Mouse (Mus musculus) gastrocnemius, postnatal 4 days (tissue): ENCODE results near the gene Rpap3. TPM values are rescaled to one million over a fixed set of nuclear protein-coding genes. Genes with fewer than 3 reads are reported as not detected.

Experiments
- DNase-seq, 2 experiments: peaks; one replicate each; pipeline ENCODE4 v3.0.0; 2021 to 2022; ENCODE audit warnings: low spot score in 2 of 2, mixed read lengths in 2 of 2
- total RNA-seq, 2 experiments: library from RNA; stranded (reverse); gene quantifications; 2 replicates each; pipeline ENCODE4 v1.2.3; 2021

Gene Rpap3
- total RNA-seq, 2 experiments from 2014 or later = 15.2 to 15.7 TPM

- no peak for DNase-seq
These were observed 47.5 kb downstream of the Rpap3 start for GRCm38 (mm10) chr15:97657856-97658754.

GRCm38 (mm10) chr15:97657420-97657819, 48.2 kb downstream of the Rpap3 start:
- no peak for DNase-seq

DNA sequence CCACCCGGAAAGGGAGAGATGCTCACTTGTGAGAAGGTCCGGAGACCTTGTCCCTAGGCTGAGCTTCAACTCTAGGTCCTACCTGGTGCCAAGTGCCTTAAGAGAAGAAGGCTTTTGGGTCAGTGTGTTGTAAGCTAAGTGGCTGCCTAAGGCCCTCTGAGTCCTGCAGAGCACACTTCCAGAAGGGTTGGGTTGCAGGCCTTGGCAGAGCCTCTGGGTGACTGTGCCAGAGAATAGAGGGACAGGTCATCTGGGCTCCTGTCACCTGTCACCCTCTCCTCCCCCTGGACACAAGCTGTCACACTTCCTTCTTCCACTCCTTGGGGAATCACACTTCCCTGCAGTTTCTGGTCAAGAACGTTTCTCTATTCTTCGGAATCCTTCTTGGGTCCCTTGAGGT, 55.9 kb downstream of the Rpap3 start:
- DNase-seq = no peak

GRCm38 (mm10) chr15:97648176-97648575, 57.4 kb downstream of the Rpap3 start:
- DNase-seq = no peak

DNA sequence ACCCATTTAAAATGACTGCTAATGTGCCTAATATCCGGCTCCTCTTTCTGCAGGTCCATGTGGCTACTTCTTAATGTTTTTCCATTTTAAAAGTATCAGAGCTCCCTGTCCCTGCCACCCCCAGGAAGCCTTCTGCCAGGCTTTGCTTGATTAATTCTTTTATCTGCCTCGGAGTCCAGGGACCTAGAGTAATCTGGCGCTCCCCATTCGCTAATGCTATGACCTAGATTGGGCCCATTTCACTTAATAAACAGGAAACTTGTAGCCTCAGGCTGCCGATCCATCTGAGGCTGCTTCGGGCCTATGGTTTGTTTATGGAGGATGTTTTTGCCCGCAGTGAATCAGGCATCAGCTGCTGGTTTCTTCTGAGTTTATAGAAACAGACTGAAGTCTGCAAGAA, 59.2 kb downstream of the Rpap3 start:
- no peak for DNase-seq

DNA sequence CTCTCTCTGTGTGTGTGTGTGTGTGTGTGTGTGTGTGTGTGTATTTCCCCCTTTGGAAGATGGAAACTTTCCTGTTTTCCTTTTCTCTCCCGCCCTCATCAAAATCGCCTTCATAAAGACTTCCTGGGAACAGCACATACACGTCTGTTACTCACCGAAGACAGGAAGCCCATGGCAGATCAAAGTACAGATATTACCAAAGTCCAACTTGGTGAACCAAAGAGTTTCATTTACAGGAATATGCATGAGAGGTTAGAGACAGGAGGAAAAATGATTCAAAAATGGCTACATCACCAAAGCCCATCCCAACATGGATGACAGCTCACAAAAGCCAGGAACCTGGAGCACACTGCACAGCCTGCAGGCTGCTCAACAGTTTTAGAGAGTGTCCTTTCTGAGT, 61.6 kb downstream of the Rpap3 start:
- no peak for DNase-seq

Other genes starting within 250 kb of the Rpap3 start
- gene Endou, start 25.5 kb upstream of the Rpap3 start, total RNA-seq = under 1 TPM; 0.74 to 0.86 TPM
- gene Rapgef3, start 62.1 kb upstream of the Rpap3 start, total RNA-seq = 10 to 100 TPM in 1 of 2 experiments, 1 to 10 TPM in 1; 9.4 to 11.0 TPM
- gene Slc48a1, start 72.7 kb upstream of the Rpap3 start, total RNA-seq = 10 to 100 TPM; 32.6 to 35.4 TPM
- 10 to 100 TPM; 53.6 to 57.9 TPM for gene Hdac7, start 138.7 kb upstream of the Rpap3 start, total RNA-seq
- under 1 TPM; 0.15 to 0.47 TPM for gene Vdr, start 204.8 kb upstream of the Rpap3 start, total RNA-seq